Mouse (Mus musculus) mouse embryonic stem cell (cell line): ENCODE data around the gene Tbx3.

Experiments
- in situ Hi-C, 2 experiments: fragments of 300-500 bp; cut with MboI; formaldehyde crosslinking; loops; 1 replicate in 1 of 2; 3 replicates in 1 of 2; pipeline ENCODE4 v1.14.3; 2019 to 2020; ENCODE audit warnings: low sequenced_read_pairs in 2 of 2, low pct_unique_long_range_greater_than_20kb in 1 of 2, mixed read lengths in 1 of 2; ENCODE audit not compliant: unreplicated experiment in 1 of 2

Gene Tbx3

GRCm38 (mm10) chr5:119672984-119673600 lies 2.6 kb downstream of the Tbx3 start:
- in situ Hi-C loops: loop anchor here (5.0 to 25.0 kb wide), 2 partner anchors 91 to 764 kb away; partner anchors contain the start of gene Lhx5 (in 1 of the 2)

DNA sequence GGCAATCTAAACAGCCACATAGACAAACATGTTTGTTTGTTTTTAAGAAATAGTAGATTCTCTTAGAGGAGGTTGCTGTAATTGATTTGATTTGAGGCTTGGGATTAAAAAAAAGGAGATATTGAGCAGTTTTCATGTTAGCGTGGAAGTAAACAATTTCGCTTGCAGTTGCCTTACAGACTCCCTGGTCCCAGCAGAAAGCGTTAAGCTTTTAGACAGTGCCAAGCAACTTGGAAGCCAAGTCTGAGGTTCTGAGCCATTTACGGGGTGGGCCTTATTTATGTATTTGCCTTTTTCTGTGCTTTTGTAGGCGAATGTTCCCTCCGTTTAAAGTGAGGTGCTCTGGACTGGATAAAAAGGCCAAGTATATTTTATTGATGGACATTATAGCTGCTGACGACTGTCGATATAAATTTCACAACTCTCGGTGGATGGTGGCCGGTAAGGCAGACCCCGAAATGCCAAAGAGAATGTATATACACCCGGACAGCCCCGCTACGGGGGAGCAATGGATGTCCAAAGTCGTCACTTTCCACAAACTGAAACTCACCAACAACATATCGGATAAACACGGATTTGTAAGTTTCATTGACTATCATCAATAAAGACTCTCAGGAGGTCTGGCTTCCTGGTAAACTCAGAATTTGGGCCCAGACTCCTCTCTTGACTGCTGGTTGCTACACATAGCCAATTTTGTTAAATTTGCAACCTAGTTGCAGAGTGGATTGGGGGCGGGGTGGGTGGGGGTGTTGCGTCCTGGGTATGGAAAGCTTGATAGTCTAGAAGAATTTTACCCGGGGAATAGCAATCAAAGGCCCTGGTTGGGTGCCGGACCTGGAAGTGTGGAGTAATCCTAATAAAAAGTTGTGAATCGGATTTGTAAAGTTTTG lies 3.5 kb downstream of the Tbx3 start:
- in situ Hi-C loops: loop anchor here (5.0 to 25.0 kb wide), 2 partner anchors 92 to 763 kb away; partner anchors contain the start of gene Lhx5 (in 1 of the 2)

DNA sequence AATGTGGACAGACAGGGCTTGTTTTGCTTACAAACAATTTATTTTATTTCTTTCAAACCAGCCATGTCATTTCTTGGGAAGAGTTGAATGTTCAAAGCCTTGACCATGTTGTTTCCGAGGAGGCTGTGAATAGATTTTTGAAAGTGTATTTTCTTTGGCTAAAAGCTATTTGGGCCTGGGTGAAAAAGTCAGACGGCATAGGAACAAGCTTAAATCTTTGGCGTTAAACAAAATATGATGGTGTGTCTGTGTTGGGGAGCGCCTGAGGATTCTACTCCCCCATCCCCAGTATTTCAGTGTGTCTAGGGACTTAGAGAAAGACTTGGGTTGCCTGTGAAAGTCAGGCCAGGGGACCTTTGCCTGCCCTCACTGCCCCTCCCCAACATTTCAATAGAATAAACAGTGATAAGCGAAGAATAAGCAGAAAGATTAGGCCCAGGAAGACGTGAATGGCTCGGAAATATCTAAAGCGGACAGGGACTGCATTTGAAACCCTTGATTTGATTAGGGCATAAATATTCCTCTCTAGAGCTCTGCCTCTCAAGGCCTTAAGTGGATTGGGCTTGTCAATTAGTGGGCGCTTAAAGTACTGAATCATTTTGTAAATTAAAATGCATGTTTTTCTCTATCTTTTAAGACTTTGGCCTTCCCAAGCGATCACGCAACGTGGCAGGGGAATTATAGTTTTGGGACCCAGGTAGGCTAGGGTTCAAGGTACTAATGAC lies 4.3 kb downstream of the Tbx3 start:
- in situ Hi-C loops: loop anchor here (5.0 to 25.0 kb wide), 5 partner anchors 92 to 887 kb away; partner anchors contain the start of gene Lhx5 (in 1 of the 2)

DNA sequence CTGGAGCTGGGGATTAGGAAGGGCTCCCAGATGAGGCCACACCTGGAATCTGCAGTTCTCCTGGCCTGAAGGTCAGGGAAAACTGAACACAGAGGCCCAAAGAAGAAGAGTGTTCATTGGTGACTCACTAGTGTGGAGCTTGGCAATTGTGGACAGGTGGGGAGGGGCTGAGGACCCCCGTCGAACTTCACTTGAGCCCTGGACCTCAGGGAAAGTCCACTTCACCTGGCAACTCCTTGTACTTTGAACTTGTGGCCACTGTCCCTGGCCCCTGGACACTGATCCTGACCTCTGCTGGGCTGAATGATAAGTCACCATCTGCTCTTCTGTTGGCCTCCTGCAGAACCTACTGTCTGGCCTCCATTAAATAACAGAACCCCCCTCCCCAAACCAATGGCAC lies 5.8 kb downstream of the Tbx3 start:
- in situ Hi-C loops: loop anchor here (25.0 kb wide), 3 partner anchors 289 to 889 kb away; no protein-coding TSS in a partner anchor

DNA sequence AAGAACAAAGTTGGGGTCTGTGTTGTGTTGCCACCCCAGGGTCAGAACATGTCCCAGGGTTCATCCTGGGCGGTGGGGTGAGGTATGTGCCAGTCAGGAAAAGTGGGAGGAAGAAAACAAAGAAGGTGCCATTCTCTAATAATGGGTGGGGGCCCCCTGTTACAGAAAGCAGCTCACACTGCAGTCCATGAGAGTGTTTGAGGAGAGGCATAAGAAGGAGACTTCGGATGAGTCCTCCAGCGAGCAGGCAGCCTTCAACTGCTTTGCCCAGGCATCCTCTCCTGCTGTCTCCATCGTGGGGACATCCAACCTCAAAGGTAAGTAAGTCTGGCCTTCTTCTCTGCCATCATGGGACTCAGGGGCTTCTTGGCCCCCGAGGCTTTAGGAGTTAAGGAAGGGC lies 8.0 kb downstream of the Tbx3 start:
- in situ Hi-C loops: loop anchor here (25.0 kb wide), 3 partner anchors 291 to 891 kb away; no protein-coding TSS in a partner anchor

- in situ Hi-C loops: loop anchor here (25.0 kb wide), 3 partner anchors 292 to 892 kb away; no protein-coding TSS in a partner anchor
Observed at GRCm38 (mm10) chr5:119679084-119679483, 8.6 kb downstream of the Tbx3 start.

- in situ Hi-C loops: loop anchor here (25.0 kb wide), 3 partner anchors 292 to 892 kb away; no protein-coding TSS in a partner anchor
Observed at GRCm38 (mm10) chr5:119679614-119680328, 9.3 kb downstream of the Tbx3 start.

DNA sequence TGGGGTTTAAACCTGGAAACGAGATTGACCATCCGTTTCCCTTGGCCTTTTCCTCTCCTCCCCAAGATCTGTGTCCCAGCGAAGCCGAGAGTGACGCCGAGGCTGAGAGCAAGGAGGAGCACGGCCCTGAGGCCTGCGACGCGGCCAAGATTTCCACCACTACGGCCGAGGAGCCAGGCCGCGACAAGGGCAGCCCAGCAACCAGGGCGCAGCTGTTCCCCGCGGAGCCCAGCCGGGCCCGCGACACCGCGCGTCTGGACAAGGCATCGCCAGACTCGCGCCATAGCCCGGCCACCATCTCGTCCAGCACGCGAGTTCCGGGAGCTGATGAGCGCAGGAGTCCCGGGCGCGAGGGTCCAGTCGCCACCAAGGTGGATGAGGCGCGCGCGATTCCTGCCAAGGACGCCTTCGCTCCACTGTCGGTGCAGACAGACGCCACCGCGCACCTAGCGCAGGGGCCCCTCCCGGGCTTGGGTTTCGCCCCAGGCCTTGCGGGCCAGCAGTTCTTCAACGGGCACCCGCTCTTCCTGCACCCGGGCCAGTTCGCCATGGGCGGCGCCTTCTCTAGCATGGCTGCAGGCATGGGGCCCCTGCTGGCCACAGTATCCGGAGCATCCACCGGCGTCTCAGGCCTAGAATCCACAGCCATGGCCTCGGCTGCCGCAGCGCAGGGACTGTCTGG lies 10.0 kb downstream of the Tbx3 start:
- in situ Hi-C loops: loop anchor here (25.0 kb wide), 3 partner anchors 293 to 893 kb away; no protein-coding TSS in a partner anchor

GRCm38 (mm10) chr5:119681011-119681832 lies 10.8 kb downstream of the Tbx3 start:
- in situ Hi-C loops: loop anchor here (25.0 kb wide), 3 partner anchors 294 to 894 kb away; no protein-coding TSS in a partner anchor

GRCm38 (mm10) chr5:119681833-119682210 lies 11.4 kb downstream of the Tbx3 start:
- in situ Hi-C loops: loop anchor here (25.0 kb wide), 3 partner anchors 295 to 895 kb away; no protein-coding TSS in a partner anchor

DNA sequence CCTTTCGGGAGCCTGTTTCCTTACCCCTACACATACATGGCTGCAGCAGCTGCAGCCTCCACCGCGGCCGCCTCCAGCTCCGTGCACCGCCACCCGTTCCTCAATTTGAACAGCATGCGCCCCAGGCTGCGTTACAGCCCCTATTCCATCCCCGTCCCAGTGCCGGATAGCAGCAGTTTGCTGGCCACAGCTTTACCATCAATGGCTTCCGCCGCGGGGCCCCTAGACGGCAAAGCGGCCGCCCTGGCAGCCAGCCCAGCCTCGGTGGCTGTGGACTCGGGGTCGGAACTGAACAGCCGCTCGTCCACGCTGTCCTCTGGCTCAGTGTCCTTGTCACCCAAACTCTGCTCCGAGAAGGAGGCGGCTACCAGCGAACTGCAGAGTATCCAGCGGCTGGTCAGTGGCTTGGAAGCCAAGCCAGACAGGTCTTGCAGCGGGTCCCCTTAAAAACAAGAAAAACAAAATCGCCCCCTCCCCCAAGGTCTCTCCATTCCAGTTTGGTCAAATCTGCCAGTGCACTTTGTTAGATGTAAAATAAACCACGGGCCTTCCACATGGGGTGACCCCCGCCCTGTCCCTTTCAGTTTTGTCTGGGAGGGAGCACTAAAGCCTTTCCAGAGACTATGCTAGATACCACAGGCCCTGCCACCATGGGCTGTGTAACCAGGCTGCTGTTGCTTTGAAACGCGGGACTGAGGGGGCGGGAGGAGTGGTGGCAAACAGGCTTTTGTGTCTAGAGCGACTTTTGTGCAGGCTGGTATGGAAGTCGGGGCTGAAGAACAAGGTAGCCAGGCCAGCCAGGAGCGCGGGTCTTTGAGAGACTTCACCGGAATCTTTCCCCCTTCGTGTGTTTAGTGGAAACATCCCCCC lies 12.4 kb downstream of the Tbx3 start:
- in situ Hi-C loops: loop anchor here (25.0 kb wide), 3 partner anchors 296 to 896 kb away; no protein-coding TSS in a partner anchor

GRCm38 (mm10) chr5:119683861-119684260 lies 13.4 kb downstream of the Tbx3 start:
- in situ Hi-C loops: loop anchor here (25.0 kb wide), 3 partner anchors 297 to 897 kb away; no protein-coding TSS in a partner anchor

DNA sequence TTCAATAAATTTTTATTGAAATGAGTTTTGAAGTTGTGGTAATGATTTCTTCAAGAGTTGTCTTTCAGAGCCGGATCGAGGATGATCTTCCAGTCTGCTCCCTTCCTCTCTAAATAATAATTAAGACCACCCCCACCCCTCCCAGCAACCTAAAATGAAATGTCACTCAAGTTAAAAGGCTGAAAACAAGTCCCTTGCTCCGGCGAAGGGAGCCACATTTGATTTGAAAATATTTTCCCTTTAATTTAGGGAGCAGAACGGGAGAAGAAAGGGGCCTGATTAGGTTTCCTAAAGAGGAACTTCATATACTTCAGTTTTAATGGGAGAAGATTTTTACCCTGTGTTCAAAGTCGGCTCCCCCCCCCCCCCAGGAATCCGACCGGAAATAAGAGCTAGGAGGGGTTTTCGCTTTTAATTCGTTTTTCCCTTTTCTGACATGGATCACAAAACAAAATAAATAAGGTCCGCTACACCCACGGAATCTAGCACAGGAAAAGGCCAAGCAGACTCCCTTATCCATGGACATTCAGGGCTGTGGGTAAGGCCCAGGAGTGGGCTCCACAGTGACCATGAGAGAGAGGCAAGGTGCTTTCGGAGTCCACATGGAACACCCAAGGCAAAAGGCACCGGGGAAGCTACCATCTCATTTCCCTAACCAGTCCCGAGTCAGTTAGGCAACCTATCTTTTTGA lies 14.4 kb downstream of the Tbx3 start:
- in situ Hi-C loops: loop anchor here (5.0 to 25.0 kb wide), 6 partner anchors 98 to 898 kb away; no protein-coding TSS in a partner anchor

DNA sequence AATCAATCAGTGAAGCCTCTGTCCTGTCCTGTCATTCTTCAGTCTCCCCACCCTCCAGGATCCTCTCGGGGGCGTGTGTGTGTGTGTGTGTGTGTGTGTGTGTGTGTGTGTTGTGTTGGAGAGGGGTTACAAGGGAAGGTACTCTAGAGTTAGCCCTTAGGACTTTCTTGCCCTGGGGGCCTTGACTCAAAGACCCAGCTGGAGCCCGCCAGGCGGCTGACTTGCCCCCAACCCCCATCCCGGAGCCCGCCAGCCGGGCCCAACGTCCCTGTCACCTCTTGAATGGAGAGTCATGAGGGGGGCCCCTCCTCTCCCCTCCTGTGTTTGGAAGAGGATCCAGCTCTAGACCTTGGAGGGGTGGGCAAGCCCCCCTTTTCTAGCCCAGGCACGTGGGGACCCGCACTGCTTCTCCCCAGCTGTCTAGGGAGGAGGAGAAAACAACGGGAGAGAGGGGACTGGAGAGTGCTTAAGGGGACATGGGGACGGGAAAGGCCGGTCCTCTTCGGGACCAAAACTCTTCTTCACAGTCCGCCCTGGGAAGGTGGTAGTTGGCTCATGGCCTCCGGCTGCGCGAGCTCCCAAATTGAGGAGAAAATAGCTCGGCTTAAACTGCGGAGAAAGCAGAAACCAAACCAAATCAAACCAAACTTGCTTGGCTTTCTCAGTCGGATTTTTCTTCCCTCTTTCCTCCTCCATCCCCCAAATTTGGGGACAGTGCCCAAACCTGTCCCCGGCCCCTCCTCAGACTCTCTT lies 15.2 kb downstream of the Tbx3 start:
- in situ Hi-C loops: loop anchor here (5.0 to 25.0 kb wide), 6 partner anchors 98 to 898 kb away; no protein-coding TSS in a partner anchor
